Mouse (Mus musculus) MEL (cell line): ENCODE data around the gene Wdr44. TPM values are rescaled to one million over a fixed set of nuclear protein-coding genes. Genes with fewer than 3 reads are reported as not detected.

Source experiments
- DNase-seq: peaks from one replicate; pipeline ENCODE4 v3.0.0; 2011; ENCODE audit warnings: low read depth, low spot score
- H3K27ac ChIP-seq: 2 replicates; pipeline ENCODE4 v1.5.1; 2012; ENCODE audit warnings: low read depth, mild to moderate bottlenecking, control low read depth, low read length, moderate library complexity; ENCODE audit not compliant: control insufficient read depth
- H3K27me3 ChIP-seq, 2 experiments: fragments of 150-350 bp in 1 of 2; sonication (generic) in 1 of 2; 2 replicates each; pipeline ENCODE4 v1.6.1; 2012; ENCODE audit warnings: low read length in 2 of 2, mild to moderate bottlenecking in 2 of 2, improper control_type of control experiment in 1 of 2, moderate library complexity in 1 of 2; ENCODE audit not compliant: insufficient read depth in 2 of 2, control insufficient read depth in 1 of 2
- H3K36me3 ChIP-seq, 2 experiments: 2 replicates each; pipeline ENCODE4 v1.6.1; 2012 to 2014; ENCODE audit warnings: low read length in 2 of 2, improper control_type of control experiment in 1 of 2, inconsistent platforms in 1 of 2, mild to moderate bottlenecking in 1 of 2; ENCODE audit not compliant: insufficient read depth in 2 of 2, control insufficient read depth in 1 of 2
- H3K4me1 ChIP-seq, 2 experiments: fragments of 150-350 bp in 1 of 2; sonication (generic) in 1 of 2; 2 replicates each; pipeline ENCODE4 v1.6.1; 2012; ENCODE audit warnings: low read length in 2 of 2, improper control_type of control experiment in 1 of 2, mild to moderate bottlenecking in 1 of 2; ENCODE audit not compliant: insufficient read depth in 2 of 2, control insufficient read depth in 1 of 2
- H3K4me3 ChIP-seq, 2 experiments: fragments of 150-350 bp in 1 of 2; sonication (generic) in 1 of 2; 2 replicates each; pipeline ENCODE4 v1.5.1; 2012; ENCODE audit warnings: low read depth in 2 of 2, low read length in 2 of 2, mild to moderate bottlenecking in 2 of 2, moderate library complexity in 2 of 2, control low read depth in 1 of 2, improper control_type of control experiment in 1 of 2; ENCODE audit not compliant: control insufficient read depth in 1 of 2, insufficient read depth in 1 of 2
- H3K79me2 ChIP-seq: 2 replicates; pipeline ENCODE4 v1.6.1; 2012; ENCODE audit warnings: mild to moderate bottlenecking, low read length, moderate library complexity; ENCODE audit not compliant: control insufficient read depth, poor library complexity, insufficient read depth
- H3K9ac ChIP-seq: 2 replicates; pipeline ENCODE4 v1.6.1; 2012; ENCODE audit warnings: low read depth, mild to moderate bottlenecking, control low read depth, low read length, moderate library complexity; ENCODE audit not compliant: control insufficient read depth, poor library complexity, severe bottlenecking
- H3K9me3 ChIP-seq: fragments of 150-350 bp; sonication (generic); replicated peaks from 2 replicates; pipeline ENCODE4 v1.6.1; 2012; ENCODE audit warnings: mild to moderate bottlenecking, low read length, improper control_type of control experiment, moderate library complexity; ENCODE audit not compliant: insufficient read depth
- BHLHE40 ChIP-seq: IDR thresholded peaks from 2 replicates; pipeline ENCODE4 v1.6.1; 2012; ENCODE audit warnings: low read depth, mild to moderate bottlenecking, inconsistent platforms, low read length, improper control_type of control experiment, borderline replicate concordance
- CHD1 ChIP-seq: IDR thresholded peaks from 2 replicates; pipeline ENCODE4 v1.6.1; 2012; ENCODE audit warnings: low read depth, mild to moderate bottlenecking, inconsistent platforms, low read length, improper control_type of control experiment
- CHD2 ChIP-seq: IDR thresholded peaks from 2 replicates; pipeline ENCODE4 v1.6.1; 2011; ENCODE audit warnings: low read length, improper control_type of control experiment
- E2F4 ChIP-seq: IDR thresholded peaks from 2 replicates; pipeline ENCODE4 v1.6.1; 2011; ENCODE audit warnings: low read depth, low read length, improper control_type of control experiment, borderline replicate concordance
- ELF1 ChIP-seq: IDR thresholded peaks from 2 replicates; pipeline ENCODE4 v1.6.1; 2014; ENCODE audit warnings: low read depth, mild to moderate bottlenecking, inconsistent platforms, low read length, improper control_type of control experiment, moderate library complexity
- EP300 ChIP-seq, 2 experiments: IDR thresholded peaks; 2 replicates each; pipeline ENCODE4 v1.6.1; 2011; ENCODE audit warnings: improper control_type of control experiment in 2 of 2, low read length in 2 of 2, low read depth in 1 of 2, mild to moderate bottlenecking in 1 of 2
- ETS1 ChIP-seq: IDR thresholded peaks from 2 replicates; pipeline ENCODE4 v1.6.1; 2012; ENCODE audit warnings: low read depth, mild to moderate bottlenecking, inconsistent platforms, low read length, improper control_type of control experiment, moderate library complexity
- GABPA ChIP-seq: IDR thresholded peaks from 2 replicates; pipeline ENCODE4 v1.6.1; 2012; ENCODE audit warnings: low read depth, mild to moderate bottlenecking, inconsistent platforms, low read length, improper control_type of control experiment, moderate library complexity
- GATA1 ChIP-seq: IDR thresholded peaks from 2 replicates; pipeline ENCODE4 v1.6.1; 2011; ENCODE audit warnings: low read depth, low read length, improper control_type of control experiment
- JUND ChIP-seq: IDR thresholded peaks from 2 replicates; pipeline ENCODE4 v1.6.1; 2011; ENCODE audit warnings: low read depth, mild to moderate bottlenecking, improper control_type of control experiment, low read length
- KAT2A ChIP-seq: conservative IDR thresholded peaks from 2 replicates; pipeline ENCODE4 v1.6.1; 2012; ENCODE audit warnings: low read depth, low read length, improper control_type of control experiment, inconsistent platforms
- MAFK ChIP-seq: IDR thresholded peaks from 2 replicates; pipeline ENCODE4 v1.6.1; 2011; ENCODE audit warnings: low read depth, mild to moderate bottlenecking, low read length, improper control_type of control experiment, borderline replicate concordance
- MYB ChIP-seq: IDR thresholded peaks from 2 replicates; pipeline ENCODE4 v1.6.1; 2011; ENCODE audit warnings: mild to moderate bottlenecking, low read depth, low read length, improper control_type of control experiment
- MYC ChIP-seq: IDR thresholded peaks from 2 replicates; pipeline ENCODE4 v1.6.1; 2011; ENCODE audit warnings: low read depth, mild to moderate bottlenecking, low read length, improper control_type of control experiment, moderate library complexity
- NRF1 ChIP-seq: IDR thresholded peaks from 2 replicates; pipeline ENCODE4 v1.6.1; 2014; ENCODE audit warnings: low read depth, mild to moderate bottlenecking, inconsistent platforms, low read length, improper control_type of control experiment, moderate library complexity; ENCODE audit not compliant: poor library complexity, insufficient read depth, severe bottlenecking
- POLR2A ChIP-seq, 2 experiments: IDR thresholded peaks; 2 replicates each; pipeline ENCODE4 v1.6.1; 2011 to 2012; ENCODE audit warnings: low read length in 2 of 2, mild to moderate bottlenecking in 2 of 2, control low read depth in 1 of 2, improper control_type of control experiment in 1 of 2, low read depth in 1 of 2, moderate library complexity in 1 of 2; ENCODE audit not compliant: control insufficient read depth in 1 of 2, insufficient read depth in 1 of 2, poor library complexity in 1 of 2
- RAD21 ChIP-seq: IDR thresholded peaks from 2 replicates; pipeline ENCODE4 v1.6.1; 2011; ENCODE audit warnings: mild to moderate bottlenecking, low read depth, low read length, improper control_type of control experiment
- RCOR1 ChIP-seq: IDR thresholded peaks from 2 replicates; pipeline ENCODE4 v1.6.1; 2012; ENCODE audit warnings: low read depth, mild to moderate bottlenecking, inconsistent platforms, low read length, improper control_type of control experiment
- SMC3 ChIP-seq: IDR thresholded peaks from 2 replicates; pipeline ENCODE4 v1.6.1; 2011; ENCODE audit warnings: low read depth, low read length, improper control_type of control experiment
- TCF12 ChIP-seq: IDR thresholded peaks from 2 replicates; pipeline ENCODE4 v1.6.1; 2014; ENCODE audit warnings: low read depth, mild to moderate bottlenecking, inconsistent platforms, low read length, improper control_type of control experiment, moderate library complexity
- USF1 ChIP-seq: IDR thresholded peaks from 2 replicates; pipeline ENCODE4 v1.6.1; 2014; ENCODE audit warnings: low read depth, mild to moderate bottlenecking, inconsistent platforms, low read length, improper control_type of control experiment, moderate library complexity
- ZC3H11A ChIP-seq: IDR thresholded peaks from 2 replicates; pipeline ENCODE4 v1.6.1; 2012; ENCODE audit warnings: low read depth, mild to moderate bottlenecking, inconsistent platforms, low read length, improper control_type of control experiment
- ZKSCAN1 ChIP-seq: IDR thresholded peaks from 2 replicates; pipeline ENCODE4 v1.6.1; 2012; ENCODE audit warnings: low read depth, mild to moderate bottlenecking, inconsistent platforms, low read length, improper control_type of control experiment, moderate library complexity
- ZMIZ1 ChIP-seq: IDR thresholded peaks from 2 replicates; pipeline ENCODE4 v1.6.1; 2012; ENCODE audit warnings: low read depth, mild to moderate bottlenecking, inconsistent platforms, low read length, improper control_type of control experiment, moderate library complexity
- ZNF384 ChIP-seq: IDR thresholded peaks from 2 replicates; pipeline ENCODE4 v1.6.1; 2012; ENCODE audit warnings: low read depth, mild to moderate bottlenecking, inconsistent platforms, low read length, improper control_type of control experiment
- polyA plus RNA-seq, 2 experiments: library from polyadenylated mRNA; stranded (reverse) in 1 of 2; unstranded in 1 of 2; fragments of >175 nt in 1 of 2; fragments of >200 nt in 1 of 2; gene quantifications; 2 replicates each; pipeline versions ENCODE4 v1.2.1 to v1.2.4; 2012; ENCODE audit warnings: low replicate concordance in 2 of 2, low read depth in 1 of 2; ENCODE audit not compliant: insufficient read length in 2 of 2, insufficient read depth in 1 of 2, missing spikeins in 1 of 2
- total RNA-seq: library from RNA; depleted of rRNA; stranded (reverse); fragments of 300-350 nt; gene quantifications from 2 replicates; pipeline ENCODE4 v1.2.3, GENCODE M21; 2012

Gene Wdr44
- total and polyA plus RNA-seq, 3 experiments, result 7.5 to 20.3 TPM; not detected in 1

DNA sequence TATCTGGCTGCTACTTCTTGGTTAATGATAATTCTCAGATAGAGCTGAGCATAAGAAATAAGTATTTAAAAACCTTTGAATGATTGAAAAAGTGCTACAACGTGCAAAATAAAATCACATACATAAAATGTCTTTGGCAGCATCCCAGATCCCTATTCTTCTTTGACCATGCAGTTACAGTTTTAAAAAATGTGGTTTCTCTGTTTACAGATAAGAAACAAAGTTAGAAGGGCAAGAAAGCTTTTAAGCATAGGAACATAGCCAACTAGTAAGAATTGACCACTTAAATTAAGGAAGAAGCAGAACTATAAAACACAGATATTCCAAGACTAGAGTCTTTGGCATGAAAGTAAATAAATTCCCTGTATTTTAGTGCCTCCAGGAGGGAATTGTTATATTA, 34.6 kb downstream of the Wdr44 start:
- Histone ChIP-seq H3K9me3 (no peaks in the 10 kb centered on the region), H3K79me2 (peaks cover 4% of the 10 kb centered on the region; the same call in 1 of the 2 replicates)
- TF ChIP-seq ZNF384 (no peak), JUND (no peak), KAT2A (no peak), EP300 (IDR thresholded peaks at IDR 0.05; ENCODE audit: low read depth in 1 of 2, low read length in 2 of 2) (peak; percentile 50 to 57; a peak in 3 of 4 replicates), ZKSCAN1 (no peak), ETS1 (0 out of 2 replicates have a peak, but pooled peaks have one; percentile 23), MYC (0 out of 2 replicates have a peak, but pooled peaks have one; percentile 33), MAFK (no peak), SMC3 (no peak), CHD1 (no peak), RCOR1 (peak; percentile 72; the same call in 1 of the 2 replicates), POLR2A (IDR thresholded peaks at IDR 0.05; ENCODE audit: control insufficient read depth in 1 of 2, insufficient read depth in 1 of 2, low read depth in 1 of 2, low read length in 2 of 2, poor library complexity in 1 of 2) (no peak), GATA1 (peak; percentile 45; the same call in 1 of the 2 replicates)
- TF ChIP-seq, all 39 proteins: peak for 5
- peaks cover 0 to 2% of the 10 kb centered on the region in 2 experiments; a peak in 1 of 4 replicates for H3K4me1 ChIP-seq
- H3K9ac ChIP-seq, result no peak overlapping the region
- peaks cover 8 to 13% of the 10 kb centered on the region in 2 experiments for H3K36me3 ChIP-seq
- H3K27me3 ChIP-seq, result no peaks in the 10 kb centered on the region
- no peak overlapping the region for H3K4me3 ChIP-seq
- DNase-seq, result peak; percentile 48
- no peak overlapping the region for H3K27ac ChIP-seq

DNA sequence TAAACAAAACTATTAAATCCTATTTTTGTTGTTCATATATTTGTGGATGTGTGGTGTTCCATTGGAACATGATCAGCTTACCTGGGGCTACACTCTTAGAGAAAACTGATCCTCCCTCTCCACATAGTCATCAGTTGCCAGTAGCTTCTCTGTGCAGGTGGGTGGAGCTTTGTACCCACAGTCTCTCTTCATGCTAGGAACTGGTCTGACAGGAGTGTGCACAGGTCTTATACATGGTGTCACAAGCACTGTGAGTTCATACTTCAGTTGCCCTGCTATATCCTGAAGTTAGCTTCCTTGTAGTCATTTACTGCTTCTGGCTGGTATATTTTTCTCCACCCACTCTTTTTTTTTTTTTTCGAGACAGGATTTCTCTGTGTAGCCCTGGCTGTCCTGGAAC, 61.8 kb downstream of the Wdr44 start:
- no peak overlapping the region for H3K4me3 ChIP-seq
- peaks cover 4 to 34% of the 10 kb centered on the region in 2 experiments for H3K36me3 ChIP-seq
- no peaks in the 10 kb centered on the region for H3K9me3 ChIP-seq
- H3K27me3 ChIP-seq, result no peaks in the 10 kb centered on the region
- no peak overlapping the region for H3K9ac ChIP-seq
- DNase-seq, result no peak
- TF ChIP-seq MYB (no peak), ZKSCAN1 (no peak), CHD2 (no peak), BHLHE40 (no peak), ZC3H11A (no peak), GATA1 (no peak), RAD21 (no peak), USF1 (no peak), ELF1 (no peak), E2F4 (no peak), ZMIZ1 (no peak), NRF1 (no peak), TCF12 (no peak), GABPA (no peak), EP300 (IDR thresholded peaks at IDR 0.05; ENCODE audit: low read depth in 1 of 2, low read length in 2 of 2) (no peak), POLR2A (IDR thresholded peaks at IDR 0.05; ENCODE audit: control insufficient read depth in 1 of 2, insufficient read depth in 1 of 2, low read depth in 1 of 2, low read length in 2 of 2, poor library complexity in 1 of 2) (no peak)
- no peaks in the 10 kb centered on the region for H3K79me2 ChIP-seq
- H3K4me1 ChIP-seq, result peaks cover 0 to 3% of the 10 kb centered on the region in 2 experiments; a peak in 1 of 4 replicates
- H3K27ac ChIP-seq, result no peak overlapping the region
